Mouse (Mus musculus) heart, adult 11 months (tissue): ENCODE data around the gene Dusp1.

Experiments used
- DNase-seq: peaks from one replicate; pipeline ENCODE4 v3.0.0; 2022

Dusp1 gene

DNA sequence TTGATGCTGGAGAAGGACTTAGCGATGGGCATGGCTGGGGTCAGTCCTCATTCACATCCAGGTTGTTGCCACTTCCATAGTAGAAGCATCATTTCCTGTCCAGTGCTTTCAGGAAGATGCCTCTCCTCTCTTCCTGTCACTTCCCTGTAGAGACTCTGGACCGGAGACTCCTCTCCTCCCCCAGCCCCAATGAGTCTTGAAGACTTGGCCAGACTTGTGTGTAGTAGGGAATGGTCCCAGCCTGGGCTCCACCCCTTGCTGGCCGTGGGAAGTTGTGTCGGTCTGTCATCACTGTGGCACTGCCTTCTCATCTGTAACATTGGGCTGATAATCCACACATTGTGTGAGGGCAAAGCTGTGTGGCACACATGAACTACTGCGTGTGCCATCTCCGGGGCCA lies 21.7 kb upstream of the Dusp1 start:
- DNase-seq: peak; percentile 97

- DNase-seq: peak; percentile 93
Measured at GRCm38 (mm10) chr17:26583056-26583455, 21.1 kb upstream of the Dusp1 start.

GRCm38 (mm10) chr17:26582297-26582696 lies 20.4 kb upstream of the Dusp1 start:
- peak; percentile 98 for DNase-seq

- peak; percentile 86 for DNase-seq
Measured at GRCm38 (mm10) chr17:26580873-26581401, 19.0 kb upstream of the Dusp1 start.

- peak; percentile 95 for DNase-seq
Measured at GRCm38 (mm10) chr17:26579396-26579795, 17.5 kb upstream of the Dusp1 start.

DNA sequence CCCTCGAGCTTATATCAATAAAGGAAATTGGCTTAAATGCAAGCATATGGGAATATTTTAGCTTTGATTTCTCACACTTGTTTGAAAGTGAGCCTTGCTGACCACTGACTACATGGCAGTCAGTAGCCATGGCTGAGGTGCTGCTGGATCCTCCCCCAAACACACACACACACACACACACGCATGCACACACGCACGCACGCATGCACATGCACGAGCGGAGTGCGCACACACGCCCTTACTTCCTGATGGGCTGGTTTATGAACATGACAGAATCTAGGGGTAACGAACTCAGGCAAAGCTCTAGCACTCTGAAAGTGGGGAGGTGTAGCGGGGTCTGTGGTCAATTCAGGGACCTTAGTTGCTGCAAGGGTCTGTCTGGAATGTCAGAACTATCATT lies 16.8 kb upstream of the Dusp1 start:
- DNase-seq: peak; percentile 83

GRCm38 (mm10) chr17:26578162-26578561 lies 16.2 kb upstream of the Dusp1 start:
- peak; percentile 89 for DNase-seq

GRCm38 (mm10) chr17:26577309-26577708 lies 15.4 kb upstream of the Dusp1 start:
- peak; percentile 94 for DNase-seq

- DNase-seq: peak; percentile 99
Measured at GRCm38 (mm10) chr17:26576833-26577232, 14.9 kb upstream of the Dusp1 start.

DNA sequence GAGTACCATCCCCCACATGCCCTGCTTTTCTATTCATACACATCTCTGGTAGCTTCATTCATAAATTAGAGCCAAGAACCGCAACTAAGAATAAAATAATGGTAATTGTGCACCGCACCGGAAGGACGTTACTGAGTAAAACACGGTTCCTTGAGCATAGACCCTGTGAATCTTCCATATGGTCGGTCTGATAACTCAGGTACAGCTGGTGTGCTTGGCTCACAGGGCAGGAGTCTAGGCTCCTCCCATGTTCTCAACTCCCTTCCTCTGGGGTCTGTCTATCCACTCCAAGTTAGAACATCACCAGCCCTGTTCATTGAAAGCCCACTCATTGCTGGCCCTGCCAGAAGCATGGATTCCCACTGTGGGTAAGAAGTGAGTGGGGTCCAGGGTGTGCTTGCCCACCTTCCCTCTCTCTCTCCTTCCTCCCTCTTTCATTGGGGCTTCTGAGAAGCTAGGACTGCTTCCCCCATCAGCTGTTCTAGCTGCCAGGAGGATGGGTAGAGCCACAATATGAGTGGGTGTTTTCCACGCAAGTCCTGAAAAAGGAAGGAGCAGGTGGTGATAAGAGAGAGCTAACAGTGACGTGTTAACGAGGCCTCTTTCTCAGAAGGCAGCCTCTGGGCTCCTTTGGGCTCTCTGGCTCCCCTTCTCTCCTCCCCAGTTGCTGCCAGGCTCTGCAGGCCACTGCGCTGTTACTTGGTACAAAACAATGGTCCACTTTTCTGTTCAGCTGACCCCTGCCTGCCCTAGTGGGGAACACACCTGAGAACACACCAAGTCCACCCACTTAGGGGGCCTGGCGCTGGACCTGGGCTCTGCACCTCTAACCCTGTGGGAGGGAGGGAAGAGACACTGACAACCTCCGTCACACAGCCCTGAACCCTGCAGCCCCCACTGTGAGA lies 14.1 kb upstream of the Dusp1 start:
- DNase-seq: peak; percentile 94

DNA sequence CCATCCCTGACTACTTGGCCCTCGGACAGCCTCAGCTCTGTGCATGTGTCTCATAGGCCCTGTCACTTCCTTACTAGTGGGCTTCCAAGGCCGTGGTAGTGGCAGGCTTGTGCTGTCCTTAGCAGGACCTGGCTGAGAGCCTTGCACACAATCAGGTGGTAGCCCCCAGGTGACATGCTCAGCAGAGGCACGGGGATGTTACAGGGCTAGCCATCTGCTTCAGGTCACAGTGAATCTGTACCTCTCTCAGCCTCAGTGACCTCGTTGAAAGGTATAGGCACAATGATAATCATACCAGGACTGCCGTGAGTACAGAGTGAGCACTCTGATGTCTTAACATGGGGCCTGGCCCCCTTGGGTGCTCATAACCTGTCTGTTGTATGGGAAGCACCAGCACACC lies 12.8 kb upstream of the Dusp1 start:
- DNase-seq: peak; percentile 93

GRCm38 (mm10) chr17:26574118-26574517 lies 12.2 kb upstream of the Dusp1 start:
- DNase-seq: peak; percentile 97

DNA sequence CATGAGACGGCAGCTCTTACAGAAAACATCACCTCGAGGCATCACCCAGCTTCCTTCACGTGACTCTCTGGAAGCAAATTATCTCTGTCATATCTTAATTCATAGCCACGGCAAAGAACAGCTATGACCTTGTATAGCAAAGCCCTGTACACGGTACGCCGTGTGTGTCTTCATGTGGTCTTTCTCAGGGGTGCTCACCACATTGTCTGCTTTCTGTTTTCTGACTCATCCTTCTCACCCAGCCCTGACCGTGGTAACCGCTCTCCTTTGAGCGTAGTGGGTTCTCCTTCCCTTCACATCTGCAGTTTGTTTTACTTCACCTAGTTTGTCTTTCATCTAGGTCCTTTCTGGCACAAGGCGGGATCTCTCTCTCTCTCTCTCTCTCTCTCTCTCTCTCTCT lies 10.3 kb upstream of the Dusp1 start:
- DNase-seq: peak; percentile 80

DNA sequence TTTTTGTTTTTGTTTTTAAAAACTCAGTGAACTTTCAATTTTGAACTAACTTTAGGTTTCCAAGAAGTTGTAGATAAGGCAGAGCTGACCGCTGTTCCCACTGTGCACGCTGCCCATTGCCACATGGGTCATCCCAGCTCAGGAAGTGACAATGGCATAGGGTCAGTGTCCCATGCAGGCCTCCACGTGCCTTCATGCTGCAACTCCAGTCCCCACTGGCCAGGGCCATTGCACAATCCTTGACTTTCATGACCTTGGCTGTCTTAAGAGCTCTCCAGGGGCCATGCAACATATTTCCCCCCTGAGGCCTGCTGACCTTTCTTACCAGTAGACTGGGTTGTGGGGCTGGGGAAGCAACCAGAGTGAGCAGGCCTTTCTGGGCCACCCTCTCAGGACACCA lies 9.4 kb upstream of the Dusp1 start:
- peak; percentile 99 for DNase-seq

DNA sequence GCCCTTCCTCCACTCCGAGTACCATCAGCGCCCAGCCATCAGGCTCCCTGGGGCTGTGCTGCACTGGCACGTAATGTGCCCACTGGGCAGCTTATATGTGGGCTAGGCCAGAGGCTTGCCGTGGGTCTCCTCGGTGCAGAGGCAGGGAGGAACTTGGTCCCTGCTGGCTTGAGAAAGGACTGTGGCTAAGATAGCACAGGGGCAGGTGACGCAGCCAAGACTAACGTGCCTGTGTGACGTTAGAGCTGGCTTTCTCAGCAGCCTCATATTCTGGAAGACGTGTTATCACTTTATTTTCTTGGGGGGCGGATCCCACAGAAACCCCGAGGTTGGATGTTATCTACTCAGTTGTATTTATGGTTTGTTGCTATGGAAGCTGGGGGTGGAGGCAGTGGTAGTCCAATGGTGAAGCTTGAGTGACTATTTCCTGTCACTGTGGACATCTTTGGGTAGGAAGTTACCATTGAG lies 8.8 kb upstream of the Dusp1 start:
- DNase-seq: peak; percentile 97

GRCm38 (mm10) chr17:26569594-26570350 lies 7.8 kb upstream of the Dusp1 start:
- DNase-seq: peak; percentile 91

DNA sequence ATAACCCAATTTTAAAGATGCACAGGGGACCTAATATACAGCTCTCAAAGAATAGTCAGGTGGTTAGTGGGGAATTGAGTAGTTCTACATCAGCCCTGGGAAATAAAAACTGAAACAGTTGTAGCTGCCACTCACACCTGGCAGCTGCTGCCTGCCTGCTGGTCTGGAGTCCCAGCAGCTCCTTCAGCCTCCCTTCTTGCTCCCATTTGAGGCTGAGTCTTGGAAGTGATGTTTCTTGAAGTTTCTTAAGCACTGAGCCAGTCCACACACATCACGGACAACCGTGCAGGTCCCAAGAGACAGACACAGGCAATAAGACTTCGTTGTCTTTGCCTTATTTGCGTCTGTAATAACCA lies 5.9 kb upstream of the Dusp1 start:
- no peak for DNase-seq

GRCm38 (mm10) chr17:26567142-26567817 lies 5.4 kb upstream of the Dusp1 start:
- peak; percentile 90 for DNase-seq

DNA sequence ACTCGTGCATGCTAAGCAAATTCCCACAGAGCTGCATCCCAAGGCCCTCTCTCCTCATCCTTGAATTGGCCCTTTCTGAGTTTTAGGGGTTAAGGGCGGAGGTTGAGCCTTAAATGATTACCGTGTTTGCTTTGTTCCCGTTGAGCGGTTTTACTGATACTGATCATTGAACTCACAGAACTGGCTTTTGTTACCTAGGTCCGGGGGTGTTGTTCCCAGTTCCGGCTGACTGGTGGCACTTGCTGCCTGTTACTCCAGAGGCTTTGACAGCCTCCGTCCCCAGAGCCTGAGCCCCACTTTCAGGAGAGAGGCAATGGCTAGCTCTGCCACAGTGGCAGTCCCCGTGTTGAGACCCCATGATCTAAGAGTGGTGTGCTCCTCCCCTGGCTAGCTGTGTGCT lies 2.5 kb upstream of the Dusp1 start:
- DNase-seq: peak; percentile 88

DNA sequence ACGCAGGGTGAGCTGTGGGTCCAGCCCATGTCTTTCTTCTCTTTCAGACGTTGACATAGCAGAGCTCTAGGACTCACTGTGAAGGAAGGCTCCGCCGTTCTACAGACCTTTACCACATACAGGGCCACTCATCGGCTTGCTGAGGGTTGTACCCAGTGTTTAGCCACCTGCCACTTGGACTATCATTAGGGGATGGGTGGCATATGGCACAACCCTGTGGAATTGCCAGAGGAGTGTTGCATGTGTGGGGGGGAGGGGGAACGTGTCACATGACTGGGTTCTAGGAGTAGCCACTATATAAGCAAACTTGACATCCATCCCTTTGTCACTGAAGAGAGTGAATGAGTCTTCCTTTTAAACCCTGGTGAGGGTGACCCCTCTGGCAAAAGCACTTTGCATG lies 1.5 kb upstream of the Dusp1 start:
- DNase-seq: peak; percentile 86

- no peak for DNase-seq
Measured at GRCm38 (mm10) chr17:26562292-26562691, 364 bp upstream of the Dusp1 start.

- peak; percentile 99 for DNase-seq
Measured at GRCm38 (mm10) chr17:26561290-26561640, 663 bp downstream of the Dusp1 start, which contains the start of gene Ergic1. TSS of gene Ergic1 (plus strand) at chr17:26561489.
